28 mouse cellular contexts compared by ENCODE assay signal in the genomic region with DNA sequence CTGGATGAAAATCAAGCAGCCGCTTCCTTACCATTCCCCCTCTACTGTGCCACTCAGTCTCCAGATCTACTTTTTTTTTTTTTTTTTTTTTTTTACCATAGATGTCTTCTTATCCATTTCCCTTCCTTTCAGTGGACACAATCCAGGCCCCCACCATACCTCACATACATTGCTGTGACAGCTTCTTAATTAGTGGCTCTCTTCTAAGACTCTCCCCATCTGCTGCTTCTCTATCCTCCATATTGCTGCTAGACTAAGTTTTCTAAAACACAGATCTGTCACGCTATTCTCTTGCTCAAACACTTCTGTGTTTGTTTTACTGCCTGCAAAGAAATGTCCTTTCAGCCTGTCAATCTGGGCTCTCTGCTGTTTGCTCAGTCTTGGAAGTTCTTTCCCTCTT. TPM values are rescaled to one million over a fixed set of nuclear protein-coding genes. Genes with fewer than 3 reads are reported as not detected.
"Had no signal": no experiment of that assay in that cellular context is flagged by ENCODE, and none has a peak within 500 bp of the region (broad histone marks: within the 10 kb centered on the region; RNA-seq: fewer than 3 reads in every experiment).

No protein-coding gene starts in this region.

- H3K27ac ChIP-seq: heart, adult 2 months; heart, embryonic 13.5 days; heart, embryonic 15.5 days; hindbrain, embryonic 13.5 days; hindbrain, embryonic 15.5 days; hindbrain, postnatal 0 days; layer of hippocampus, adult 2 months; left cerebral cortex, adult 2 months; limb, embryonic 10.5 days; limb, embryonic 12.5 days; liver, embryonic 13.5 days; liver, embryonic 15.5 days had no signal

- H3K36me3 ChIP-seq: heart, embryonic 13.5 days; heart, embryonic 15.5 days; hindbrain, embryonic 13.5 days; hindbrain, embryonic 15.5 days; limb, embryonic 10.5 days; limb, embryonic 12.5 days; liver, embryonic 13.5 days; liver, embryonic 15.5 days had no signal

- H3K4me3 ChIP-seq: heart, adult 2 months; heart, embryonic 13.5 days; heart, embryonic 15.5 days; hindbrain, embryonic 13.5 days; hindbrain, embryonic 15.5 days; layer of hippocampus, adult 2 months; left cerebral cortex, adult 2 months; limb, embryonic 10.5 days; limb, embryonic 12.5 days; liver, embryonic 13.5 days; liver, embryonic 15.5 days had no signal

- H3K9me3 ChIP-seq: heart, embryonic 13.5 days; heart, embryonic 15.5 days; hindbrain, embryonic 13.5 days; hindbrain, embryonic 15.5 days; limb, embryonic 10.5 days; limb, embryonic 12.5 days; liver, embryonic 13.5 days; liver, embryonic 15.5 days had no signal

- H3K27me3 ChIP-seq: heart, embryonic 13.5 days; heart, embryonic 15.5 days; hindbrain, embryonic 13.5 days; hindbrain, embryonic 15.5 days; limb, embryonic 12.5 days; liver, embryonic 13.5 days; liver, embryonic 15.5 days had no signal

- H3K4me1 ChIP-seq: heart, embryonic 13.5 days; heart, embryonic 15.5 days; limb, embryonic 10.5 days; limb, embryonic 12.5 days; liver, embryonic 13.5 days; liver, embryonic 15.5 days had no signal

- H3K4me2 ChIP-seq: heart, embryonic 11.5 days; heart, embryonic 13.5 days; heart, embryonic 15.5 days; hindbrain, embryonic 13.5 days; hindbrain, embryonic 15.5 days; limb, embryonic 12.5 days; liver, embryonic 11.5 days; liver, embryonic 13.5 days; liver, embryonic 15.5 days had no signal

- DNase-seq: gastrocnemius, postnatal 14 days; gastrocnemius, postnatal 36 days; heart, adult 11 months; heart, adult 2 months; heart, postnatal 14 days; heart, postnatal 36 days; kidney, adult 11 months; kidney, adult 2 months; kidney, adult 9 months; kidney, postnatal 10 days; kidney, postnatal 25 days; kidney, postnatal 4 days; liver; liver, embryonic 13.5 days had no signal

- H3K9ac ChIP-seq: heart, embryonic 13.5 days; heart, embryonic 15.5 days; hindbrain, embryonic 13.5 days; hindbrain, embryonic 15.5 days; limb, embryonic 12.5 days; liver, embryonic 13.5 days; liver, embryonic 15.5 days had no signal

- ATAC-seq: hindbrain, postnatal 0 days; intestine, embryonic 16.5 days had no signal

RNA-seq across cellular contexts. Expression of gene Slc8a3, which starts 54.9 kb away (rescaled TPM):
- total RNA-seq: hematopoietic stem cell, adult 5-6 weeks had no signal
